Mouse (Mus musculus): Measurements from ENCODE around the gene Zkscan7.
"Not testable (repeated sequence)": the region's sequence is repeated elsewhere in the genome, so short reads cannot be mapped to it uniquely, and the experiment has no call there.

Zkscan7 gene

DNA sequence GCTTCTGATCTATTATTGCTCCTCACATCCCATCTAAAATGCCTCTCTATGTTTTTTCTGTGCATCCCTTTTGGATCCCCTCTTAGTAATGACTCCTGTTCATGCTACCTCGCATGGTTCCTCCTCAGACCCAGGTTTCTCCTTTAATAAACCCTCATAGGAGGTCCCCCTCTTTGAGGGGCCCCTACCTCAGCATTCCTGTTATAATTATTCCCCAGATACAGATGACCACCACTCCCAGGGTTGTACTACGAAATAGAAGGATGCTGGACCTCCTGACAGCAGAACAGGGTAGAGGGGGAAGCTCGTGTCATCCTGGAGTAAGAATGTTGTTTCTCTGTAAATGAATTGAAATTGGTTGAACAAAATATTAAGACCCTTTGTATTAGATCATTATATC, at the start of gene Zkscan7:
TSS of gene Zkscan7 (plus strand) at position 301 of the 400 bp plus-strand sequence.
- DNase-seq: no peak

- DNase-seq: no peak
Observed at GRCm38 (mm10) chr9:122836126-122836525, 49.4 kb upstream of the Zkscan7 start.

DNA sequence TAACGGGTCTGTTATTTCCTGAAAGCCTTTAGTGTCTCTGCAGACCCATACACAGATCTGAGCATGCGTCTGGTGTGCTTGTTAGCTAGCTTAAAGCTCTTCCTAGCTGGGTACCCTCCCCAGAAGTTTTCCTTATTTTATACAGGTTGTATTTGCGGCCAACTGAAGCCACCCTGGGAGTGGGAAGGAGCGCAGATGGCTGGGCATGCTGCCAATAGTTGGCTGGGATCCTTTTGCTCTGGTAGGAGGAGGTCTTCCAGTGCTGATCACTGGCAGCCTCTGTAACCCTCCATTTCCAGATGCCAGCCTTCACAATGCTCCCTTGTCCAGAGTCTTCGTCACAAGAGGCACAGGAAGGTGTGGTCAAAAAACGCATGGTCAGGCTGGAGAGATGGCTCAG, 48.7 kb upstream of the Zkscan7 start:
- DNase-seq: peak; percentile 59

GRCm38 (mm10) chr9:122837216-122837615, 48.3 kb upstream of the Zkscan7 start:
- no peak for DNase-seq

DNA sequence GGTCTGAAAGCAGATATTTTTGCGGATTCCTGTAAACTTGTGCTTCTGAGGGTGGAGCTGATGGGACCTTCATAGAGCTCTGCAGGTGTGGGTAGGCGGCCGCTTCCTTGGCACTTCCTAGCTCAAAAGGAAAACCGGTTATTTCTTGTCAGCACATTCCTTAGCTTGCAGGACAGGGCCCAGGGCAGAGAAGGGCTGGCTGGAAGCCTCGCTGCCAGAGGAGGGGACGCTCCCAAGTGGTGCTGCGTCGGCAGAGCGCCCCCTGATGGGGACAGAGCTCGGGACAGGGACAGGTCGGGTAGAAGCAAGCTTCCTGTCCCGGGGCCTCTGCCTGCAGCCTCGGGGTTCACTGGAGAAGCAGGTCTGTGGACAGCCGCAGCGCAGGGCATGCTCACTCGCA, 47.8 kb upstream of the Zkscan7 start:
- DNase-seq: no peak

DNA sequence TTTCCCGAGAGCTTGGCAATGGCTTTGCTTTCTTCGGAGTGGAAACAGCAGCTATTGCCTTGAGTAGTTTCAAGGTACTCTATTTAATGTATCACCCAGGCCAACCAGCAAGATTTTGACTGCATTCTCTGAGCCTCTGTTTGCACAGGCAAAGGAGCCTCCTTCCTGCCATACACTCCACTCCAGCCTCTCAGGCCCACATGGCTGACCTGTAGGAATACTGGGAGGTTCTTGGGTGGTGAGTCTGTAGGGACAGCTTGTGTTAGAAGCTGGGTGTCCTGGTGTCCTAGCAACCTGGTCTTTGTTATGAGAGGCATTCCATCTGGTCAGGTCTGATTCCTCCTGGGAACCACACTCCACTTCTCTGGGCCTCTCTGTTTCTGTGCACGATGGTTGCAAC, 41.7 kb upstream of the Zkscan7 start, which contains the start of gene Gm35549:
TSS of gene Gm35549 (minus strand) at position 276 of the 400 bp plus-strand sequence.
- DNase-seq: no peak

- no peak for DNase-seq
Observed at GRCm38 (mm10) chr9:122845621-122846020, 39.9 kb upstream of the Zkscan7 start.

- DNase-seq: peak; percentile 72
Observed at GRCm38 (mm10) chr9:122846156-122846555, 39.3 kb upstream of the Zkscan7 start.

DNA sequence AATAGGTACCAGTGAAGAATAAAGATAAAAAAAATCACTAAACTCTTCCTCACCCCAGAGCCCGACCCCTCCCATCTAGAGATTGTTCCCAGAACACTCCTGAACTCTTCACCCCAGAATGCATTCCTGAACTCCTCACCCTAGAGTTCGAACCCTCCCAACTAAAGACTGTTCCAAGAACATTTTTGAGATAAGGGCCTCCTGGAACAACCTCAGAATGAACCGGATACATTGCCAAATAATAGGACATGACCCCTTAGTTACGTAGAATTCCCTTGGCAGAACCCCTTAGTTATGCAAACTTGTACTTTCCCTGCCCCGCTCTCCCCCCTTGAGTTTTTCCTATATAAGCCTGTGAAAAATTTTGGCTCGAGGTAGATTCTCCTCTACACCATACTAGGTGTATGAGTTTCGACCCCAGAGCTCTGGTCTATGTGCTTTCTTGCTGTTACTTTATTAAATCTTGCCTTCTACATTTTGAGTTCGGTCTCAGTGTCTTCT, 37.6 kb upstream of the Zkscan7 start:
- DNase-seq: not testable (repeated sequence)

- DNase-seq: no peak
Observed at GRCm38 (mm10) chr9:122854526-122854925, 31.0 kb upstream of the Zkscan7 start.

- DNase-seq: not testable (repeated sequence)
Observed at GRCm38 (mm10) chr9:122855141-122855540, 30.3 kb upstream of the Zkscan7 start.

DNA sequence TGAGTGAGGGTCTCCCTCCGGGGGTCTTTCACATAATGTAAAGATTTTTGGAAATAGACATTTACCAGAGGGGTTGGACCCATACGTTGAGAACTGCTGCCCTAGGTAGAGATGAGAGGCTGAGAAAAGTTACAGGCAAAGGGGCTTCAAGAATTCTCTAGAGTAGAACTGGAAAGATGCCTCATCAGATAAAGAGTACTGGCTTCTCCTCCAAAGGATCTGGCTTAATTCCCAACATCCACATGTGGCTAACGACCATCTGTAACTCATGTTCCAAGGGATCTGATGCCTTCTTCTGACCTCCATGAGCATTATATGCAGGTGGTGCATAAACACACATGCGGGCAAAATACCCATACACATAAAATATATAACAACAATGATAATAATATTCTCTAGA, 29.9 kb upstream of the Zkscan7 start:
- DNase-seq: no peak

DNA sequence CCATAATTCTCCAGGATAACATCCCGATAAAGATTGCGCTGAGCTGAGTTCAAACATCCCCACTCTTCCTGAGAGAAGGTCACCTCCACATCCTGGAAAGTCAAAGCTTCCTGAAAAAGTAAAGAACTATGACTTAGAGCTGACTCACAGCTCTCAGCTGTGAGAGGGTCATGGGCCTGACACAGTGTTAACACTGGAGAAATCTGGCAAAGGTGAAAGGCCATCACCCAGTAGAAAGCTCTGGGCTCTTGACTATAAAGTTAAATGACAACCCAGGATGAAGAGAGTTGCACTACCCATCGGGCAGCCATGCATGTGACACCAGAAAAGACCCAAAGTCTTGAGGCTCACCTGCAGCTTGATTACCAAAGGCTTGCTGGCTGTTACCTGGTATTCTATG, 28.8 kb upstream of the Zkscan7 start:
- no peak for DNase-seq

- DNase-seq: no peak
Observed at GRCm38 (mm10) chr9:122860752-122861151, 24.7 kb upstream of the Zkscan7 start.

GRCm38 (mm10) chr9:122863731-122864130, 21.8 kb upstream of the Zkscan7 start:
- no peak for DNase-seq

DNA sequence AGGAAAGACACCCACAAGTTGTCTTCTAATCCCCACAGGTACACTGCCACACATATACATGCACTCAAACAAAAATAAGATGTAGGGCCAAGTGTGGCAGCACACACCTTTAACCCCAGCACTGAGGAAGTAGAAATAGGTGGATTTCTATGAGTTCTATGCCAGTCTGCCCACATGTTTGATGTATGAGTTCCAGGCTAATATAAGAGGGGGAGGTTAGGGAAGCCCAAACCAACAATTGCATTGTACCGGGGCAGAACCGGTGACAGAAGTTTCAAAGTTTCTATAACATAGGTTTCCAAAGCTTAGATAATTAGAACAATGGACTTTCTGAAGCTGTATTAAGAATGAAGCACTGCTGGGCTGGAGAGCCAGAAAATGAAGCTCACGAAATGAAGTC, 20.6 kb upstream of the Zkscan7 start:
- no peak for DNase-seq

GRCm38 (mm10) chr9:122865697-122866166, 19.8 kb upstream of the Zkscan7 start, which contains the start of gene Zfp445:
Gene Zfp445, minus strand, starts transcription at chr9:122866006.
- DNase-seq: peak; percentile 83

DNA sequence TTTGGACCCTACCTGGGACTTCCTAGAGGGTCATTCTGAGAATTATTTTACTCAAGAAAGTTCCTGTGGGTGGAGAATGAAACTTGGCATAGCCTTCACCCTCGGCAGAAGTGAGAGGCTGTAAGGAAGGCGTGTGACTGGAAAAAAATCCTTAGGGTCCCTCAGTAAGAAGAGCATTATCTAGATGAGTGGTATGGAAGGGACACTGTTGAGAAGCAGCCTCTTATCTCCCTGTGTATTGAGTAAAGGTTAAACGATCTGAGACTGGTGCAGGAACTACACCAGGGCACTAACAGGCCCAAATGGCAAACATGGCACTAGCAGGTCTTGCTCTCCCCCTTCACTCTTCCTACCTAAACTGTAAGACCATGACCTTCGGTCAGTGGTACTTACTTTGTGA, 19.3 kb upstream of the Zkscan7 start:
- no peak for DNase-seq

DNA sequence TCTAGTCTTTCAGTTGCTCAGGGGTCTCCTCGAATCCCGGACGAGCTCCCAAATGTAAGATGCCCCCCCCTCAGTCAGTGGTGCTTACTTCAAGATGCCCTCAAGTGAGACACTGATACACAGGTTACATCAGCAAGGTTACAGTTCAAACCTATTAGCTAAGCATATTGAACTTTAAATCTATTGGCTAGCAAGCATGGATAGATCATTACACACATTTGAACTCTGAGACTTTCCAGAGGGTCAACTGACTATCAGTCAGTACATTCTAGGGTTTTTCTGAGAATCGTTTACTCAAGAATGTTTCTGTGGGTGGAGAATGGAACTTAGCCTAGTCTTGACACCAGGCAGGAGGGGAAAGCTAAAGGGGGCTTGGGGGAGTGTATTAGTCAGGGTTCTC, 12.9 kb upstream of the Zkscan7 start:
- no peak for DNase-seq

DNA sequence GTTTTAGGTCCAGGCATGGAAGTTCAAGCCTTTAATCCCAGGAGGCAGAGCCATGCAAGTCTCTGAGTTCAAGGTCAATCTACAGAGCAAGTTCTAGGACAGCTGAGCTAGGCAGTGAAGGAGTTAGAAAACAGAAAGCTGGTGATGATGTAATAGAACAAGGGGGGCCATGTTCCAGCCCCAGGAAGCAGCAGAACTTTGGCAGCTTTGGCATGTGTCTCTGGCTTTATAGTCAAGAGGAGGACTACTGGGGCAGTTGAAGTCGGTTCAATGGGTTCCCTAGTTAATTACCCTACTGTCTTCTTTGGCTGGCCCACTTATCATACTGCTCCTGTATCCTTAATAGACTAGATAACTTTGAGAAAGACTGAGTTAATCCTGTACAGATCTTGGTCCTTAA, 10.8 kb upstream of the Zkscan7 start:
- DNase-seq: no peak

GRCm38 (mm10) chr9:122875145-122875544, 10.3 kb upstream of the Zkscan7 start:
- no peak for DNase-seq

- DNase-seq: peak; percentile 57
Observed at GRCm38 (mm10) chr9:122886372-122887179, 1.1 kb downstream of the Zkscan7 start.

DNA sequence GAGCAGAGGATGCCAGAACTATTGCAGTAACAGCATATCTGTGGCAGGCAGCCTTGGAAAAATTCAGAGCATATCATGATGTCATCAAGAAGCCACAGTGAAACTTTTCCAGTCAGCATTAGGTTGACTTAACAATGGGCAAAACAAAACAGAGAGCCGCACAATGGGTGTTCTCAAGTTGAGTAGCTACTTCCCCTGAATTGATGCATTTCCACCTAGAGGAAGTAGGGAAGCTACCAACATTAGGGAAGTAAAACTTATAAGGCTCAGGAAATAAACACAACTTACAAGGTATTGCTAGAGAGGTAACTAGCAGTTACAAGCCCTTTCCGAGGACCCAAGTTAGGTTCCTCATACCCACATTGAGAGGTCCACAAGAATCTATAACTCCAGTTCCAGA, 15.6 kb downstream of the Zkscan7 start:
- no peak for DNase-seq
